Mouse (Mus musculus) cerebellum, postnatal 10 days (tissue): ENCODE measurements at regions not wholly inside any gene's neighbourhood (a gene's known extent, or its start where the extent isn't known, plus 50 kb on each side); places are given as distances from the start of the nearest gene placed in this dataset.
"Not testable (repeated sequence)": the region's sequence is repeated elsewhere in the genome, so short reads cannot be mapped to it uniquely, and the experiment has no call there.

Experiments used
- DNase-seq, 2 experiments: peaks; one replicate each; pipeline ENCODE4 v3.0.0; 2021; ENCODE audit warnings: mixed read lengths in 2 of 2

- DNase-seq, result no peak
Observed at GRCm38 (mm10) chr10:57040201-57040600, 446.0 kb upstream of the Hsf2 start.

- DNase-seq, result no peak
Observed at GRCm38 (mm10) chr10:57046021-57046420, 440.2 kb upstream of the Hsf2 start.

GRCm38 (mm10) chr10:57046891-57047290 lies 439.3 kb upstream of the Hsf2 start:
- DNase-seq, result peak; percentile 17 to 18

GRCm38 (mm10) chr10:57047719-57048118 lies 438.5 kb upstream of the Hsf2 start:
- no peak for DNase-seq

- not testable (repeated sequence) for DNase-seq
Observed at GRCm38 (mm10) chr10:57053375-57053774, 432.8 kb upstream of the Hsf2 start.

- no peak for DNase-seq
Observed at GRCm38 (mm10) chr10:57090131-57090530, 396.1 kb upstream of the Hsf2 start.

GRCm38 (mm10) chr10:57095920-57096319 lies 390.3 kb upstream of the Hsf2 start:
- peak; percentile 78 to 82 for DNase-seq

GRCm38 (mm10) chr10:57113359-57113758 lies 372.8 kb upstream of the Hsf2 start:
- no peak for DNase-seq

GRCm38 (mm10) chr10:57114696-57115271 lies 371.4 kb upstream of the Hsf2 start:
- no peak for DNase-seq

- DNase-seq, result no peak
Observed at GRCm38 (mm10) chr10:57121514-57121913, 364.7 kb upstream of the Hsf2 start.

GRCm38 (mm10) chr10:57127185-57127584 lies 359.0 kb upstream of the Hsf2 start:
- DNase-seq, result no peak

GRCm38 (mm10) chr10:57156426-57156825 lies 329.8 kb upstream of the Hsf2 start:
- no peak for DNase-seq

GRCm38 (mm10) chr10:57156912-57157311 lies 329.3 kb upstream of the Hsf2 start:
- DNase-seq, result no peak

GRCm38 (mm10) chr10:57160546-57160945 lies 325.6 kb upstream of the Hsf2 start:
- no peak for DNase-seq

- DNase-seq, result no peak
Observed at GRCm38 (mm10) chr10:57163359-57163758, 322.8 kb upstream of the Hsf2 start.

GRCm38 (mm10) chr10:57183560-57183959 lies 302.6 kb upstream of the Hsf2 start:
- peak; percentile 78 for DNase-seq

GRCm38 (mm10) chr10:57210701-57211100 lies 275.5 kb upstream of the Hsf2 start:
- DNase-seq, result no peak

- DNase-seq, result peak; percentile 12 to 13
Observed at GRCm38 (mm10) chr10:57231117-57231516, 255.1 kb upstream of the Hsf2 start.

- DNase-seq, result no peak
Observed at GRCm38 (mm10) chr10:57281220-57281619, 205.0 kb upstream of the Hsf2 start.

GRCm38 (mm10) chr10:57282896-57283295 lies 203.3 kb upstream of the Hsf2 start:
- peak in 1 of 2 experiments; percentile 3 for DNase-seq

GRCm38 (mm10) chr10:57291596-57291995 lies 194.6 kb upstream of the Hsf2 start:
- no peak for DNase-seq

- peak; percentile 42 to 48 for DNase-seq
Observed at GRCm38 (mm10) chr10:57313799-57314198, 172.4 kb upstream of the Hsf2 start.

- DNase-seq, result peak; percentile 52 to 65
Observed at GRCm38 (mm10) chr10:57317067-57317466, 169.1 kb upstream of the Hsf2 start.

GRCm38 (mm10) chr10:57319171-57319570 lies 167.0 kb upstream of the Hsf2 start:
- DNase-seq, result no peak

GRCm38 (mm10) chr10:57322717-57323424 lies 163.3 kb upstream of the Hsf2 start:
- DNase-seq, result no peak
